11 mouse cellular contexts compared by ENCODE assay signal in the genomic region with DNA sequence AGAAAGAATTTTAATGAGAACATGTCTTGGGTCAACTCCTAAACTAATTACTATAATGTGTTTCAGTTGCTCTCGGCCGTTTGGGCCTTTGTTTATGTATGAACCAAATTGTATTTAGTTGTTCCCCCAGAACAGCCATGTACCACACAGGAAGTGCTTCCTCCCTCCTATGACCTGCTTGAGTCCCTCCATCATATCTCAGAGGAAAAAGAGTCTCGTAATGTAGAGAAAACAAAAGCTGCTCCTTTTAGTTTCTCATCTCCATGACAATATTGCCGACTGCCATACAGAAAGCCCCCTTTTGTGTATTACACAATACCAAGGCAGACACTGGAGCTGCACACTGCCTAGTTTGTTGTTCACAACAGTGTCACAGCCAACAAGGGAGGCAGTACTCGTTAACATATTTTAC. TPM values are rescaled to one million over a fixed set of nuclear protein-coding genes. Genes with fewer than 3 reads are reported as not detected.
DNase-seq lines count a peak whose midpoint lies in the region; ATAC-seq and TF ChIP-seq lines count a peak whose summit lies in the region.
"Had no signal": no experiment of that assay in that cellular context is flagged by ENCODE, and none has a peak within 500 bp of the region (broad histone marks: within the 10 kb centered on the region; RNA-seq: fewer than 3 reads in every experiment).

No protein-coding gene starts in this region.

- no peak for ATAC-seq in heart, embryonic 15.5 days (replicated peaks; ENCODE audit: insufficient number of reproducible peaks, insufficient read depth, low FRiP score, low read depth)
- 0 out of 2 replicates have a peak, but pooled peaks have one; percentile 49 for ATAC-seq in midbrain, embryonic 11.5 days (ENCODE audit: low FRiP score)
- ATAC-seq in midbrain, postnatal 0 days (ENCODE audit: low FRiP score): no peak
- ATAC-seq in embryonic facial prominence, embryonic 12.5 days (ENCODE audit: insufficient number of reproducible peaks, insufficient read depth, low FRiP score, low TSS enrichment): no peak
- 0 out of 2 replicates have a peak, but pooled peaks have one; percentile 40 for ATAC-seq in limb, embryonic 12.5 days (ENCODE audit: insufficient number of reproducible peaks, insufficient read depth, low FRiP score, low TSS enrichment, low read depth)

- no peaks in the 10 kb centered on the region for H3K9me3 ChIP-seq in heart, embryonic 15.5 days (replicated peaks)
- H3K9me3 ChIP-seq in midbrain, embryonic 11.5 days (ENCODE audit: control insufficient read depth, low read length): no peaks in the 10 kb centered on the region
- no peaks in the 10 kb centered on the region for H3K9me3 ChIP-seq in midbrain, postnatal 0 days (ENCODE audit: low read length)
- no peaks in the 10 kb centered on the region for H3K9me3 ChIP-seq in embryonic facial prominence, embryonic 12.5 days
- H3K9me3 ChIP-seq in limb, embryonic 12.5 days: no peaks in the 10 kb centered on the region
- H3K9me3 ChIP-seq: lung, embryonic 15.5 days had no signal

- H3K4me2 ChIP-seq in heart, embryonic 15.5 days: no peak overlapping the region
- H3K4me2 ChIP-seq in midbrain, embryonic 11.5 days: no peak overlapping the region
- H3K4me2 ChIP-seq in midbrain, postnatal 0 days (ENCODE audit: low read depth, low read length, poor library complexity, severe bottlenecking): no peak overlapping the region
- no peak overlapping the region for H3K4me2 ChIP-seq in embryonic facial prominence, embryonic 12.5 days (replicated peaks)
- H3K4me2 ChIP-seq in limb, embryonic 12.5 days: no peak overlapping the region
- H3K4me2 ChIP-seq: lung, embryonic 15.5 days had no signal

- intact Hi-C loops in heart, postnatal 14 days (cut with DNase I): no loop called here

- no peaks in the 10 kb centered on the region for H3K27me3 ChIP-seq in heart, embryonic 15.5 days
- H3K27me3 ChIP-seq in midbrain, embryonic 11.5 days (ENCODE audit: control insufficient read depth, insufficient read depth, low read length): no peaks in the 10 kb centered on the region
- no peaks in the 10 kb centered on the region for H3K27me3 ChIP-seq in midbrain, postnatal 0 days (ENCODE audit: insufficient read depth, low read length)
- H3K27me3 ChIP-seq in embryonic facial prominence, embryonic 12.5 days: no peaks in the 10 kb centered on the region
- no peaks in the 10 kb centered on the region for H3K27me3 ChIP-seq in limb, embryonic 12.5 days
- H3K27me3 ChIP-seq: lung, embryonic 15.5 days had no signal

- no peaks in the 10 kb centered on the region for H3K36me3 ChIP-seq in heart, embryonic 15.5 days
- H3K36me3 ChIP-seq in midbrain, embryonic 11.5 days (ENCODE audit: control insufficient read depth, insufficient read depth, low read length): no peaks in the 10 kb centered on the region
- H3K36me3 ChIP-seq in midbrain, postnatal 0 days (ENCODE audit: insufficient read depth, low read length): no peaks in the 10 kb centered on the region
- no peaks in the 10 kb centered on the region for H3K36me3 ChIP-seq in embryonic facial prominence, embryonic 12.5 days
- H3K36me3 ChIP-seq in limb, embryonic 12.5 days: no peaks in the 10 kb centered on the region
- H3K36me3 ChIP-seq: lung, embryonic 15.5 days had no signal

- H3K27ac ChIP-seq in heart, embryonic 15.5 days: peak overlapping the region; percentile 79
- H3K27ac ChIP-seq in midbrain, embryonic 11.5 days (ENCODE audit: low read depth, low read length): no peak overlapping the region
- H3K27ac ChIP-seq in midbrain, postnatal 0 days (ENCODE audit: low read depth, low read length): no peak overlapping the region
- H3K27ac ChIP-seq in embryonic facial prominence, embryonic 12.5 days: 0 out of 2 replicates have a peak overlapping the region, but pooled peaks have one; percentile 23
- H3K27ac ChIP-seq in limb, embryonic 12.5 days: no peak overlapping the region
- H3K27ac ChIP-seq: lung, embryonic 15.5 days had no signal

- no peak overlapping the region for H3K4me3 ChIP-seq in heart, embryonic 15.5 days
- no peak overlapping the region for H3K4me3 ChIP-seq in midbrain, embryonic 11.5 days (ENCODE audit: low read depth, low read length)
- no peak overlapping the region for H3K4me3 ChIP-seq in midbrain, postnatal 0 days (ENCODE audit: low read depth, low read length)
- no peak overlapping the region for H3K4me3 ChIP-seq in embryonic facial prominence, embryonic 12.5 days
- no peak overlapping the region for H3K4me3 ChIP-seq in limb, embryonic 12.5 days (replicated peaks)
- H3K4me3 ChIP-seq: lung, embryonic 15.5 days had no signal

- TF ChIP-seq CTCF in midbrain, postnatal 0 days (IDR thresholded peaks at IDR 0.05): no peak

- H3K9ac ChIP-seq in heart, embryonic 15.5 days: no peak overlapping the region
- H3K9ac ChIP-seq in midbrain, embryonic 11.5 days (ENCODE audit: low read length): no peak overlapping the region
- H3K9ac ChIP-seq in midbrain, postnatal 0 days (replicated peaks; ENCODE audit: low read length, poor library complexity, severe bottlenecking): no peak overlapping the region
- H3K9ac ChIP-seq in embryonic facial prominence, embryonic 12.5 days: no peak overlapping the region
- H3K9ac ChIP-seq in limb, embryonic 12.5 days (replicated peaks): no peak overlapping the region
- H3K9ac ChIP-seq: lung, embryonic 15.5 days had no signal

- H3K4me1 ChIP-seq in heart, embryonic 15.5 days (replicated peaks): peaks cover 70% of the 10 kb centered on the region
- peaks cover 9% of the 10 kb centered on the region for H3K4me1 ChIP-seq in midbrain, embryonic 11.5 days (ENCODE audit: control insufficient read depth, insufficient read depth, low read length)
- no peaks in the 10 kb centered on the region for H3K4me1 ChIP-seq in midbrain, postnatal 0 days (ENCODE audit: insufficient read depth, low read length)
- peaks cover 4% of the 10 kb centered on the region; the same call in 1 of the 2 replicates for H3K4me1 ChIP-seq in embryonic facial prominence, embryonic 12.5 days
- H3K4me1 ChIP-seq in limb, embryonic 12.5 days (replicated peaks): peaks cover 33% of the 10 kb centered on the region

- 69% methylated on average over 5 of the region's 5 CpGs for WGBS in heart, embryonic 15.5 days
- 47% methylated on average over 5 of the region's 5 CpGs for whole genome bisulfite sequencing in midbrain, embryonic 11.5 days
- WGBS in midbrain, postnatal 0 days: 50% methylated on average over 5 of the region's 5 CpGs
- WGBS in embryonic facial prominence, embryonic 12.5 days: 42% methylated on average over 5 of the region's 5 CpGs
- WGBS in limb, embryonic 12.5 days: 46% methylated on average over 5 of the region's 5 CpGs

- DNase-seq in heart, postnatal 14 days: no peak
- peak; percentile 76 for DNase-seq in midbrain, embryonic 11.5 days (ENCODE audit: low spot score, missing footprints)
- DNase-seq in midbrain, postnatal 0 days (ENCODE audit: low spot score): no peak
- no peak for DNase-seq in cerebellum, postnatal 14 days
- DNase-seq in adrenal gland, postnatal 10 days: no peak
- DNase-seq: cerebellum, adult 9-11 months; left cerebral cortex, postnatal 4 days had no signal

RNA-seq across cellular contexts. Expression of a gene that starts 26.5 kb away (rescaled TPM):
- polyA plus RNA-seq in heart, embryonic 15.5 days (2015; fragmentation: Nextera tagmentation; extraction: Ambion mirVana): 138 and 147 TPM in 2 replicates
- 100 to 1,000 TPM; 128 to 131 TPM for total RNA-seq in heart, postnatal 14 days (2021)
- 20.3 and 21.4 TPM in 2 replicates for polyA plus RNA-seq in midbrain, embryonic 11.5 days (2014; fragmentation: Nextera tagmentation; extraction: Ambion mirVana)
- total RNA-seq in midbrain, postnatal 0 days (2014; rRNA removed): 57.9 and 72.1 TPM in 2 replicates
- 56.5 and 59.3 TPM in 2 replicates for polyA plus RNA-seq in midbrain, postnatal 0 days (2015; fragmentation: Nextera tagmentation; extraction: Ambion mirVana)
- 70.5 and 73.6 TPM in 2 replicates for polyA plus RNA-seq in embryonic facial prominence, embryonic 12.5 days (2016; fragmentation: Nextera tagmentation; extraction: Ambion mirVana)
- 50.6 and 52.1 TPM in 2 replicates for polyA plus RNA-seq in limb, embryonic 12.5 days (2016; fragmentation: Nextera tagmentation; extraction: Ambion mirVana)
- total RNA-seq in adrenal gland, postnatal 10 days (2021): 100 to 1,000 TPM in 1 of 2 experiments, 10 to 100 TPM in 1; 95.7 to 143 TPM

Comparison
In these comparisons a context has a peak if more than half of its experiments do, and no peak if none do; other contexts are left out.
1. ATAC-seq: peak in midbrain, embryonic 11.5 days (single experiment) and limb, embryonic 12.5 days (single experiment); none in heart, embryonic 15.5 days (single experiment), midbrain, postnatal 0 days (single experiment) and embryonic facial prominence, embryonic 12.5 days (single experiment).
2. H3K27ac ChIP-seq: peak in heart, embryonic 15.5 days (single experiment) and embryonic facial prominence, embryonic 12.5 days (single experiment); none in midbrain, embryonic 11.5 days (single experiment), midbrain, postnatal 0 days (single experiment) and limb, embryonic 12.5 days (single experiment).